Mouse (Mus musculus): ENCODE measurements around the gene Clptm1l. TPM values are rescaled to one million over a fixed set of nuclear protein-coding genes. Genes with fewer than 3 reads are reported as not detected.

The Clptm1l gene
- total RNA-seq, 2 experiments from 2014 or later = 56.7 to 58.7 TPM

DNA sequence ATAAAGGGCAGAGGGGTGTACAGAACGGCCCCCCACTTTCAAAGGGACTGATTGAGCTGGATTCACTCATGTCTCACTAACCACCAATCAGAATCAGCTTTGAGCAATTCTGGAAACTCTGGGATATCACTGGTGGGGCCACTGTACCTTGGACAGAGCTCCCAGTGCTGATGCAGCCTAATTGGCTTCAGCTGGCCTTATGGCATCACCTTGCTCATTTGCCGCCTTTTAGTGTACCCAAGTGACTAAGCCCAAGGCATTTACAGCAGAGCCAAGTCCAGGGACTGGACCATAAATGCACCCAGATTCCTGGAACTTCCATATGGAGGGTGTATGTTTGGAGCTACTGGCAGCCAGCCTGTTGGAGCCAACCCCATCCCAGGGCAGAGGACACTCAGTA lies 55.1 kb downstream of the Clptm1l start:
- no peak for DNase-seq

DNA sequence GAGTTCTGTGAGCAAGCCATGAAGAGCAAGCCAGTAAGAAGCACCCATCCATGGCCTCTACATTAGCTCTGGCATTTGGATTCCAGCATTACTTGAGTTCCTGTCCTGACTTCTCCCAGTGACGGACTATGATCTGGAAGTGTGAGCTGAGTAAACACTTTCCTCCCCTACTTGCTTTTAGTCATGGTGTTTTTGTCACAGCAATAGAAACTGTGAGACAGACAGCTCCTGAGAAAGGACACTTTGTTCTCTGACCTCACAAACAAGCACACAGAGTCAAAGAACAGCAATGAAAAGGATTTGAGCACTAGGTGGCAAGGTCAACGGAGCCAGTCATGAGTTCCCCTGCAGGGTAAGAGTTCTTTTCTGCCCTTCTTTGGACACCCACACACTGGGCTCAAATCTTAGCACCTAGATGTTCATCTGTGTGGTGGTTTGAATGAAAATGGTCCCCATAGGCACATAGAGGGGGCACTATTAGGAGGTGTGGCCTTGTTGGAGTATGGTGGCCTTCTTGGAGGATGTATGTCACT lies 56.4 kb downstream of the Clptm1l start:
- DNase-seq = no peak

Other genes with a start within 250 kb of the Clptm1l start
- 10 to 100 TPM; 10.1 to 14.8 TPM for gene Lpcat1, start 136.8 kb upstream of the Clptm1l start, total RNA-seq (2021)
- gene Slc6a3, start 67.3 kb upstream of the Clptm1l start, total RNA-seq (2021) = not detected
- gene Tert, start 22.9 kb downstream of the Clptm1l start, total RNA-seq (2021) = under 1 TPM; 0.70 to 0.79 TPM
- under 1 TPM; 0.28 to 0.86 TPM for gene Slc6a18, start 74.0 kb downstream of the Clptm1l start, total RNA-seq (2021)
- not detected for gene Slc6a19, start 100.9 kb downstream of the Clptm1l start, total RNA-seq (2021)
- 1 to 10 TPM; 5.5 to 7.7 TPM for gene Slc12a7, start 129.1 kb downstream of the Clptm1l start, total RNA-seq (2021)
- gene Nkd2, start 243.6 kb downstream of the Clptm1l start, total RNA-seq (2021) = 1 to 10 TPM; 3.5 to 3.9 TPM

All from gastrocnemius, postnatal 10 days (tissue).